Mouse (Mus musculus): ENCODE results near the gene Atp8a2.

GRCm38 (mm10) chr14:59903484-59904130 lies 293.4 kb downstream of the Atp8a2 start:
- TF ChIP-seq POLR2A (IDR thresholded peaks at IDR 0.05; ENCODE audit: insufficient read length, low read depth), result no peak
- no peak for TF ChIP-seq USF1 (IDR thresholded peaks at IDR 0.05; ENCODE audit: low read depth)
- no peak for TF ChIP-seq E2F4 (IDR thresholded peaks at IDR 0.05; ENCODE audit: insufficient read depth)
- no peak for TF ChIP-seq CEBPB (IDR thresholded peaks at IDR 0.05; ENCODE audit: insufficient read depth, poor library complexity, severe bottlenecking)
- no peak for TF ChIP-seq MYOD1 (IDR thresholded peaks at IDR 0.05; ENCODE audit: control insufficient read depth in 1 of 3, insufficient read length in 2 of 3, low read depth in 2 of 3)
- no peak for TF ChIP-seq MYOG (IDR thresholded peaks at IDR 0.05; ENCODE audit: control insufficient read depth in 1 of 3, insufficient read depth in 1 of 3, insufficient read length in 2 of 3, low read depth in 2 of 3)
- no peak for TF ChIP-seq POLR2AphosphoS2 (IDR thresholded peaks at IDR 0.05; ENCODE audit: insufficient read length, low read depth)
- no peak for TF ChIP-seq TCF12 (IDR thresholded peaks at IDR 0.05; ENCODE audit: insufficient read depth, poor library complexity, severe bottlenecking)

Measured in myocyte (in vitro differentiated cells).